Mouse (Mus musculus) ES-Bruce4 (cell line): Measurements from ENCODE around the gene Pfkfb3.

Experiments used
- CTCF ChIP-seq: IDR thresholded peaks from one replicate; pipeline ENCODE4 v1.8.1; 2011; ENCODE audit warnings: low read depth, low read length
- EP300 ChIP-seq: IDR thresholded peaks from 2 replicates; pipeline ENCODE4 v1.6.1; 2011; ENCODE audit warnings: low read depth, low read length; ENCODE audit not compliant: insufficient read depth
- POLR2A ChIP-seq: IDR thresholded peaks from one replicate; pipeline ENCODE4 v1.8.1; 2011; ENCODE audit warnings: low read length; ENCODE audit not compliant: insufficient read depth

GRCm38 (mm10) chr2:11542640-11543039 is 11.2 kb downstream of the Pfkfb3 start:
- peak; percentile 30 for TF ChIP-seq CTCF
- TF ChIP-seq EP300, result no peak
- TF ChIP-seq POLR2A, result no peak
